Mouse (Mus musculus) testis, adult 2 months (tissue): Measurements from ENCODE around the gene Ift43. TPM values are rescaled to one million over a fixed set of nuclear protein-coding genes. Genes with fewer than 3 reads are reported as not detected.
A peak's percentile ranks its signal among the peaks of the same experiment; 100 is the strongest.

Experiments
- H3K27ac ChIP-seq: fragments of 200-500 bp; 2 replicates; pipeline ENCODE4 v1.5.1; 2012; ENCODE audit warnings: low read depth, low read length; ENCODE audit not compliant: control insufficient read depth, insufficient read depth
- H3K27me3 ChIP-seq: fragments of 200-500 bp; 2 replicates; pipeline ENCODE4 v1.6.1; 2012; ENCODE audit warnings: mild to moderate bottlenecking, low read length, moderate library complexity; ENCODE audit not compliant: control insufficient read depth, insufficient read depth
- H3K36me3 ChIP-seq: fragments of 200-500 bp; 2 replicates; pipeline ENCODE4 v1.6.1; 2012; ENCODE audit warnings: mild to moderate bottlenecking, low read length; ENCODE audit not compliant: control insufficient read depth, insufficient read depth
- H3K4me1 ChIP-seq: fragments of 200-500 bp; 2 replicates; pipeline ENCODE4 v1.6.1; 2012; ENCODE audit warnings: low read length; ENCODE audit not compliant: control insufficient read depth, insufficient read depth
- H3K4me3 ChIP-seq: fragments of 200-500 bp; 2 replicates; pipeline ENCODE4 v1.5.1; 2012; ENCODE audit warnings: low read depth, mild to moderate bottlenecking, low read length, moderate library complexity, mixed read lengths; ENCODE audit not compliant: control insufficient read depth
- CTCF ChIP-seq: fragments of 200-500 bp; IDR thresholded peaks from 2 replicates; pipeline ENCODE4 v1.5.1; 2012; ENCODE audit warnings: low read depth, mild to moderate bottlenecking, inconsistent platforms, low read length, moderate library complexity; ENCODE audit not compliant: control insufficient read depth, insufficient read depth, insufficient replicate concordance
- POLR2A ChIP-seq: fragments of 200-500 bp; IDR thresholded peaks from 2 replicates; pipeline ENCODE4 v1.6.1; 2012; ENCODE audit warnings: low read depth, mild to moderate bottlenecking, inconsistent platforms, low read length, moderate library complexity; ENCODE audit not compliant: control insufficient read depth
- polyA plus RNA-seq: library from polyadenylated mRNA; depleted of rRNA; stranded (reverse); fragments of >200 nt; gene quantifications from 2 replicates; pipeline ENCODE4 v1.2.3, GENCODE M21; 2012

Gene Ift43
- polyA plus RNA-seq, 1 experiment = 219 TPM

- Histone ChIP-seq H3K36me3 (no peaks in the 10 kb centered on the region), H3K4me1 (no peaks in the 10 kb centered on the region; the same call in 1 of the 2 replicates), H3K27ac (peak overlapping the region; percentile 65; the same call in 1 of the 2 replicates), H3K27me3 (no peaks in the 10 kb centered on the region), H3K4me3 (no peak overlapping the region)
- no peak for TF ChIP-seq POLR2A
- TF ChIP-seq CTCF = no peak
Measured at GRCm38 (mm10) chr12:86104297-86104696, 22.0 kb downstream of the Ift43 start.

- Histone ChIP-seq H3K27me3 (no peaks in the 10 kb centered on the region), H3K36me3 (no peaks in the 10 kb centered on the region), H3K4me1 (no peaks in the 10 kb centered on the region; the same call in 1 of the 2 replicates), H3K4me3 (no peak overlapping the region), H3K27ac (no peak overlapping the region)
- TF ChIP-seq POLR2A = no peak
- TF ChIP-seq CTCF = no peak
Measured at GRCm38 (mm10) chr12:86105546-86105945, 23.2 kb downstream of the Ift43 start.

- no peaks in the 10 kb centered on the region; the same call in 1 of the 2 replicates for H3K4me1 ChIP-seq
- H3K36me3 ChIP-seq = no peaks in the 10 kb centered on the region
- no peaks in the 10 kb centered on the region for H3K27me3 ChIP-seq
- H3K4me3 ChIP-seq = no peak overlapping the region
- TF ChIP-seq POLR2A (no peak), CTCF (no peak)
- H3K27ac ChIP-seq = no peak overlapping the region
Measured at GRCm38 (mm10) chr12:86106086-86106485, 23.7 kb downstream of the Ift43 start.

- no peaks in the 10 kb centered on the region for H3K36me3 ChIP-seq
- no peak overlapping the region for H3K27ac ChIP-seq
- H3K4me3 ChIP-seq = no peak overlapping the region
- no peak for TF ChIP-seq CTCF
- TF ChIP-seq POLR2A = no peak
- H3K4me1 ChIP-seq = no peaks in the 10 kb centered on the region; the same call in 1 of the 2 replicates
- no peaks in the 10 kb centered on the region for H3K27me3 ChIP-seq
Measured at GRCm38 (mm10) chr12:86107645-86108044, 25.3 kb downstream of the Ift43 start.

GRCm38 (mm10) chr12:86109531-86109930 lies 27.2 kb downstream of the Ift43 start:
- H3K4me3 ChIP-seq = no peak overlapping the region
- H3K27me3 ChIP-seq = no peaks in the 10 kb centered on the region
- H3K27ac ChIP-seq = no peak overlapping the region
- H3K36me3 ChIP-seq = no peaks in the 10 kb centered on the region
- no peak for TF ChIP-seq POLR2A
- TF ChIP-seq CTCF = no peak
- no peaks in the 10 kb centered on the region for H3K4me1 ChIP-seq

GRCm38 (mm10) chr12:86110637-86111036 lies 28.3 kb downstream of the Ift43 start:
- no peak overlapping the region for H3K4me3 ChIP-seq
- no peaks in the 10 kb centered on the region for H3K27me3 ChIP-seq
- H3K36me3 ChIP-seq = no peaks in the 10 kb centered on the region
- no peak overlapping the region for H3K27ac ChIP-seq
- H3K4me1 ChIP-seq = no peaks in the 10 kb centered on the region
- no peak for TF ChIP-seq POLR2A
- no peak for TF ChIP-seq CTCF

GRCm38 (mm10) chr12:86116295-86116835 lies 34.0 kb downstream of the Ift43 start:
- TF ChIP-seq POLR2A (no peak), CTCF (no peak)
- Histone ChIP-seq H3K36me3 (no peaks in the 10 kb centered on the region), H3K27me3 (no peaks in the 10 kb centered on the region), H3K27ac (no peak overlapping the region), H3K4me3 (no peak overlapping the region), H3K4me1 (no peaks in the 10 kb centered on the region)

GRCm38 (mm10) chr12:86124016-86124415 lies 41.7 kb downstream of the Ift43 start:
- no peak overlapping the region for H3K27ac ChIP-seq
- H3K27me3 ChIP-seq = no peaks in the 10 kb centered on the region
- H3K36me3 ChIP-seq = no peaks in the 10 kb centered on the region
- no peak overlapping the region for H3K4me3 ChIP-seq
- H3K4me1 ChIP-seq = no peaks in the 10 kb centered on the region; the same call in 1 of the 2 replicates
- TF ChIP-seq POLR2A (no peak), CTCF (no peak)
